Mouse (Mus musculus) ovary, postnatal 10 days (tissue): ENCODE results near the gene 6030408B16Rik.

ENCODE experiments used
- DNase-seq: peaks from one replicate; pipeline ENCODE4 v3.0.0; 2022; ENCODE audit warnings: low spot score

Gene 6030408B16Rik

GRCm38 (mm10) chr15:101297988-101298387 lies 5.0 kb downstream of the 6030408B16Rik start:
- no peak for DNase-seq

GRCm38 (mm10) chr15:101298550-101298949 lies 5.5 kb downstream of the 6030408B16Rik start:
- DNase-seq = no peak

DNA sequence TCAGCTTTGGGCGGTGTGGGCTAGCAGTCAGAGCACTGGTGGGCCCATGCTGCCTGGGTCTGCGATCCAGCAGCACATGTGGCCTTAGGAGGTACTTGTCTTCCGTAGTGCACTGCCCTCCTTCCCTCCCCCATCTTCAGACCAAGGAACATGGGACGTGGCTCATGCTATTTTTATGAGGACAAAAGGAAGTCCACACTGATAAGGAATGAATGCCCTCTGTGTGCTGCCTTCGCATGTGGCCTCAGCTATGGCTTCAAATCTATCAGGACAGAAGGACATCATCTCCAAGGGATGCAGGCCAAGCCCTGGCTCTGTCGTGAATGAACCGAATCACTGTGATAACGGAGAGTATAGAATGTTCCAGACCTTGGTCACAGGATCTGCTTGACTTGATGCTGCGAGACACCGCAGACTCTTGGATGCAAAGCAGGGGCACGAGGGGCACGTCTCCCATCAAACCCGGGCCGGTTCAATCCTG lies 6.5 kb downstream of the 6030408B16Rik start:
- no peak for DNase-seq

DNA sequence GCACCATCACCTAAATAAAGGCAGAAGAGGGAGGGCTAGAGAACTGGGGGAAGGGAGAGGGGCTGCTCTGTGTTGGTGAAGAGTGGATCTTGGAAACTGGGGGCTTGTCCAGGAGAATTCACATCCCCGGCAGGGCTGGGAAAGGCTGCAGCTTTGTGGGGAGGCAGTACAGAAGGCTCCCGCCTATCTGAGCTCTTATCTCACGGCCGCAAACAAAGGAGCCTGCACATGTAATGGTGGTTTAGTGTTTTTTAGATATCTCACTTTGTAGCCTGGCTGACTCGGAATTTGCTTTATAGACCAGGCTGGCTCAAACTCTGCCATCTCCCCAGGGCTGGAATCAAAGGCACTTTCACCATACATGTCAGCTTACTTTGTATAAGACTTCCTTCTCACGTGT lies 7.1 kb downstream of the 6030408B16Rik start:
- DNase-seq = no peak

DNA sequence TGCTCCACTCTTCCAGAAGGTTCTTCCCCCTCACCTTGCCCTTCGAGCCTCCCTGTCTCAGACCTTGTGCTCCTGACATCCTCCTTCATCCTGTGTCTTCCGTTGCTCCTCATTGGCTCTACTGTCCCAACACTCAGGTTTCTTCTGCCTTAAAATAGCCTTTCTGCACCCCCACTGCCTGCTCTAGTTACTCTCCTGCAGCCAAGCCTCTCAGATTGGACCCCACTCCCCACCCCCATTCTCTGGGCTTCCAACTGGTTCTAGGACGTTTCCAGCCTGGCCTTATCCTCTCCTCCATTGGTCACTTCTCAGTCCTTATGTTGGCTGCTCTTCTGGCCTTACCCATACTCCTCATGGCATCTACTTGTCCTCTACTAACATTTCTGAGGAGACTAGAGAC lies 9.2 kb downstream of the 6030408B16Rik start:
- DNase-seq = no peak

DNA sequence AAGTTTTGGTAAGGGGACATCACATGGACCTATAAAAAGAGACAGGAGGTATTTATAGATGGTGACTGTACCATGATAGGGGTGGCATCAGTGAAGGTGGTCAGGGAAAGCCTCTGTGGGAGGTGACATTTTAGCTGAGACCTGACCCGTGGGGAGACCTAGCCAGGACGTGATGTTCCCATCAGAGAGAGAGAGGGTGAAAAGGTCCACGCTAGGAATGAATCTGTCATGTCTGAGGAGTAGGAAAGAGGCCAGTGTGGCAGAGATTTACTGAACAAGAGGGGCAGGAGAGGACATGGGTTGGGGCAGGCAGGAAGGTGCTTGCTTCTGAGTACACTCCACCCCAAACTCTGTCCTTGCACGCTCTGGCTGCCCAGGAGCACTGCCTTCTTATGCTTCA lies 10.8 kb downstream of the 6030408B16Rik start:
- no peak for DNase-seq

DNA sequence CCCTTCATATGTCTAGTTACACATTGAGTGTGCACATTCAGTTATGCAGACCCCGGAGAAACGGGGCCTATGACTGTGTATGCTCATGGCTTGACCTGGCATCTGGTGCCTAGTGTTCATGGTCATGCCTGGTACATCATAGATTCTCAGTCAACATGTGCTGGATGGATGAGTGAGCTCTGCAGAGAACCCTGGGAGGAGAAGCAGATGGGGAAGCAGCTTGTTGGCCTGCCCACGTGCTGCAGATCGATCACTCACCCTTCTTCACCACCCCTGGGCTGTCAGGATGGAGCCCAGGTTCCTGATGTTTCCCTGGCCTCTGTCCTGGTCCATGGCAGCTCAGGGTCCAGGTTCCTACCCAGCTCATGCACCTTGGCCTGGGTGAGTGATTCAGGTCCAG lies 13.4 kb downstream of the 6030408B16Rik start:
- DNase-seq = no peak

DNA sequence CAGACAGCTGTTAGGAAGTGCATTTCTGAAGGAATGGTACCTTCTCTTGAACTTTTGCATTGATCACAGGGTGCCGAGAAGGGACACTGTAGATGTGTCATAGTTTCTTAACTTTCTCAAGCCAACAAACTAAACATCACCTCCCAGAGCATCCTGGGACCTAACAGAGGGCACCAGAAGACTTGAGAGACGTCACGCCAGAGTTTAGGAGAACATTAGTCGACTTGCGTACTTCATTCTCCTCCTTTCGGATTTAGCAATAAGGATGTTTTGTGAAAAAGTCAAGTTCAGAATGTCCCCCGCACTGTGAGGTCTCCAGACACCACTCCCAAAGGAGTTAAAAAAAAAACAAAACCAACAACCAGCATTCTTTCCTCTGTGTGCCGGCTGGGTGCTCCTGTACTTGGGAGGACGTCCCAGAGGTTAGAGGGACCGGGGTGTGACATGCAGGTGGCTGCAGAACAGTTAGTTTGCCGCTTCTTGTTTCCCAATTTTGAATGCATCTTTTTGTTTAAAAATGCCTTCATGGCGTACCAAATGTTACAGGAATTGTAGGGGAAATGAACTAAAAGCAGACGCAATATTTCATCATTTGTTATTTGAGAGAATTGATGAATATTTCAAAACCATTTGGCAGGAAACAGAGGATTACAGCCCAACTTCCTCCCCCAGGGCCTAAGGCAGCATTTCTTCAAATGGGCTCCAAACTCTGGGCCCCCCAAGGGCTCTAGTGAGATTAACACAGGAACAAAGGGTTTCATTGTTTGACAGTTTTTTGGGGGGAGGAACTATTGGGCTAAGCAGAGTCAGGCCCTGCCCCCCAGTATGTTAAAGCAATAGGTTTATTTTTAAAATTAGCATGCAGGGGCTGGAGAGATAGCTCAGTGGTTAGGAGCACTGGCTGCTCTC lies 15.7 kb downstream of the 6030408B16Rik start:
- DNase-seq = no peak

- DNase-seq = no peak
Measured at GRCm38 (mm10) chr15:101309493-101309892, 16.5 kb downstream of the 6030408B16Rik start.

DNA sequence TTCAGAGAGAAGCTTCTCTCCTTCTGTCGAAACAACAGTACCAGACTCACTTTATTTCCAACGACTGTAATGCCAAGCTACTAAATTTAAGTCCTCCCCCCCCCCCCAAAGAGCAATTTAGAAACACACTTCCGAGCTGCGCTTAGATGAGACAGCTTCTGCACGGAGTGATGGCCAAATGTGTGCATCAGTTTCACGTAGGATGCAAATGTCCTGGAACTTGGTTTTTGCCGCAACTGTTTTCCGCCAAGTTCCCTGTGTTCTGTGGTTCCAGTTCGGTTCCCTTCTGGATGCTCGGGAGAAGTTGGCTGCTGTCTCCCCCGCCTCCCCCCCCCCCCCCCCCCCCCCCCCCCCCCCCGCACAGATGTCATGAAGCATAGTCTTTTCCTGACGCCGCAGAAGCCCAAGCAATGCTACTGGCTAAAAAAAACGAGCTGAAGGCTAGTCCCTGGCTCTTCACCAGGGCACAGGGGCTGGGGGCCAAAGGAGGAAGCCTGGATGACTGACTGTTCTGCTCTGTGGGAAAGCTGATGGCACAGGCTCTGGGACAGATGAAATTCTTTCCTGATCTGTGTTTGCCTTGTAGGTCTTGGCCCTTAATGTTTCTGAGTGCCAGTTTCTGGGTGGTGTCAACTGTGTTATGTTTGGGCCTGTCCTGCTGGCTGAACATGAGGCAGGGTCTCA lies 18.2 kb downstream of the 6030408B16Rik start:
- no peak for DNase-seq

DNA sequence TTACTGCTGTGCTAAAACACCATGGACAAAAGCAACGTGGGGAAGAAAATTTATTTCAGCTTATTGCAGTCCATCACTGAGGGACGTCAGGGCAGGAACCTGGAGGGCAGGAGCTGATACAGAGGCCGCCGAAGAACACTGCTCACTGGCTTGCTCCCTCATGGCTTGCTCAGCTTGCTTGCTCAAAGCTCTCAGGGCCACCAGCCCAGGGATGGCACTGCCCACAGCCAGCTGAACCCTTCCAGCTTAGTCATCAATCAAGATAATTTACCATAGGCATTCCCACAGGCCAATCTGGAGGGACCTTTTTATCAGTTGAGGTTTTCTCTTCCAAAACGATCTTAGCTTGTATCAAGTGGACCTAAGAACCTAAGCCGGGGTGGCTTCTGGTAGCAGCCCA lies 19.0 kb downstream of the 6030408B16Rik start:
- no peak for DNase-seq

DNA sequence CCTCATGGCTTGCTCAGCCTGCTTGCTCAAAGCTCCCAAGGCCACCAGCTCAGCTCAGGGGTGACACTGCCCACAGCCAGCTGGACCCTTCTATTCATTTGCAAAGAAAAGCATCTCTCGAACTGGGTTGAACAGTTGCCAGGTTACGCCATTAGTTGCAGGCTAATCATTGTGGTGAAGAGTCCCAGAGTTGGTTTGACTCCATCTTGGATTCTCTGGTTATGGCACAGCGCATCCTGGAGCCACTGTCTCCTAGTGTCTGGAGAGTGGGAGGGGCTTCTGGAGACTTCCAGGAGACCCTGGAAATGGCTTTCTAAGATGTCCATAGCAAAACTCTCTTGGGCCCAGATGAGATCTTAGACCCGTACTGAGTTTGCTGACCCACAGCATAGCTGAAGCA lies 22.4 kb downstream of the 6030408B16Rik start:
- no peak for DNase-seq

GRCm38 (mm10) chr15:101315832-101316231 lies 22.8 kb downstream of the 6030408B16Rik start:
- DNase-seq = peak; percentile 79

GRCm38 (mm10) chr15:101316279-101316912 lies 23.4 kb downstream of the 6030408B16Rik start:
- no peak for DNase-seq

GRCm38 (mm10) chr15:101316913-101317813 lies 24.2 kb downstream of the 6030408B16Rik start:
- DNase-seq = no peak

DNA sequence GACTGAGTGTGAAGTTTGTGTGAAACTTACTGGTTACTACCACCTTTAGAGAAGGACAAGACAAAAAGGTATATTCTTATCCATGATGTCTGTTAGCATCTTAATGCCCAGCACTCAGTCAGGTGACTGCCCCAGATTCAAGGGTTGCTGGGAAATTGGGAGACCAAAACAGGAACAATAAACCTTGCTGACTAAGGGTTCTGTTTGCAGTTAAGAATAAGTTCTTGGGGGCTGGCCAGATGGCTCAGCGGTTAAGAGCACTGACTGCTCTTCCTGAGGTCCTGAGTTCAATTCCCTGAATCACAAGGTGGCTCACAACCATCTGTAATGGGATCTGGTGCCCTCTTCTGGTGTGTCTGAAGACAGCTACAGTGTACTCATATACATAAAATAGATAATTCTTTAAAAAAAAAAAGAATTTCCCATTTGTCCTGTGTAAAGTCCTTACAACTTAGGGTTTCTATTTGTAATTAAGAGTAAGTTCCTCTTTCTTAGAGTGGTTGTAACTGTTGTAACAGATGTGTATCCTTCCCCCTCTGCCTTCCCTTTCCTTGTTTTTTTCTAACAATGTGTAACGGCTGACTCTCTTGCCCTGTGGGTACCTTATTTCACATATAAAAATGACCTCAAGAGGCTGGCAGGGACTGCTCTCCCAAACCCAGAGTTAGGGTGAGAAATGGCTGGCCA lies 24.9 kb downstream of the 6030408B16Rik start:
- DNase-seq = no peak

DNA sequence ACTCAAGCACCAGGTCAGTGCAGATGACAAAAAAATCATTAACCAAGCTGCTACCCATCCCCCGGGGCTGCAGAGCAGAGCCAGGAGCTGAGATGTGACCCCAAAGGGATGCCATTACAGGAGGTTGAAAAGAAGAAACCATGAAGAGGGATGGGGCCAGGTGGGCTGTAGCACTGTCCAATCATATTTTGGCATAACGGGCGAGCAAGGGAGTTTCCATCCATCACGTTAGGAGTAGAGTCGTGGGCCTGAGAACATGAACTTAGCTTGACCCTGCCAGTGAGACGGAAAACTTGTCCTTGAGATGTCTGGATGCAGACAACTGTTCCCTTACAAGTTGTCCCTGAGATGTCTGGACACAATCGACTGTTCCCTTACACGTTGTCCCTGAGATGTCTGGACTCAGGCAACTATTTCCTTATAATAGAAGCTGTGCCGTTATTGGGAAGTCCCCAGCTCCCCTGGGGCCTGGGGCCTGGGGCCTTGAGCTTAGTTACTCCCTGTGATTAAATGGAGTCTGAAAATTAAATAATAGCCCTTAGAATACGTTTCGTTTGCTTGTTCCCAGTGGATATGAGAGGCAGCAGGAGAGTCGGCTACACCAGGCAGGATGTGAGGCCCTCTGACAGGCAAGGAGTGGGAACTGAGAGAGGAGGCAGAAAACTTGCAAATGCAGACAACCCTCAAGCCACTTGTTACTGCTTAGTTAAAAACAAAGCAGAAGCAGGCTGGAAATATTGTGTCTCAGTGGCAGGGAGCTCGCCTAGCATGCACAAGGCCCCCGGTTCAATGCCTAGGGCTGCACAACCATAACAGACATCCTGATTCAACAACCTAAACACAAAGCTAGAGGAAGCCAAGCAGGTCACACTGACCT lies 26.1 kb downstream of the 6030408B16Rik start:
- DNase-seq = no peak

DNA sequence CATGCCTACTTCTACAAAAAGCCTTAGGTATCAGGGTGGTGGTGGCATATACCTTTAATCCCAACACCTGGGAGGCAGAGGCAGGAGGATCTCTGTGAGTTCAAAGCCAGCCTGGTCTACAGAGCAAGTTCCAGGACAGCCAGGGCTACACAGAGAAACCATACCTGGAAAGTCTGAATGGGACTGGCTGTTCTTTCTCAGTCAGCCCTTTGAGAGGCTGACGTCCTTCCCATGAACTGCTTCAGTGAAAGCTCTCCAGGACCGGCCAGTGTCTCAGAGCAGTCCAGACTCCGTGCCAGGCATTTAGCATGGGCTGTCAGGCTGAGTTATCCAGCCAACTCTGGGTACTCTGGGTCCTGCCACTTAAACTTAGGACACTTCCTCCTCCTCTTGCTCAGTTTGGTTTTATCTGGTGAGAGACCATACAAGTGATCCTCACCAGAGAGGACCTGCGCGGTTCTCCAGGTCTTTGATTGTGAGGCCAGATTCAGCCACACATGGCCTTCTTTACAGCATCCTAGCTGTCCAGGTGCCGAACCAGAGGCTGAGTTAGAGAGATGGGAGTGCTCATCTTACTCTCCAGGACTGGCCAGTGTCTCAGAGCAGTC lies 27.1 kb downstream of the 6030408B16Rik start:
- no peak for DNase-seq

GRCm38 (mm10) chr15:101320618-101321041 lies 27.6 kb downstream of the 6030408B16Rik start:
- DNase-seq = no peak

DNA sequence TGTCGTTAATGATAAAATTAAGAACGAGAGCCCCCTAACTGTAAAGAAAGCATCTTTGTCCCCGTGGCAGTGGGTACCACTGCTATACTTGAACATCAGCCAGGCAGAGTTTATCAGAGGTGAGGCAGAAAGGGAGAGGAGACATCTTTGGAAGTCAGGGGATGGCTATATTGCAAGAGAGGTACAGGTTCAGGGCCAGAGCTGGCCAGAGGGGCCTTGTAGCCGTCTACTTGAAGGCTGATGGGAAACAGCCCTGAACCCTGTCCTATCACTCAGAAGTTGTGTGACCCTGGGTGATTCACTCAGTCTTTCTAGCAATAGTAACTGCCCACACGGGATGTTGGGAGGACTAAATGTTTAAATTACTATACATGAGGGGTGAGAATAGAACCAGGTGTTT lies 28.1 kb downstream of the 6030408B16Rik start:
- no peak for DNase-seq
